Mouse (Mus musculus): Measurements from ENCODE around the gene Mcrip2. TPM values are rescaled to one million over a fixed set of nuclear protein-coding genes. Genes with fewer than 3 reads are reported as not detected.

The Mcrip2 gene
- polyA plus RNA-seq, 1 experiment from 2014 or later = 6.8 TPM

DNA sequence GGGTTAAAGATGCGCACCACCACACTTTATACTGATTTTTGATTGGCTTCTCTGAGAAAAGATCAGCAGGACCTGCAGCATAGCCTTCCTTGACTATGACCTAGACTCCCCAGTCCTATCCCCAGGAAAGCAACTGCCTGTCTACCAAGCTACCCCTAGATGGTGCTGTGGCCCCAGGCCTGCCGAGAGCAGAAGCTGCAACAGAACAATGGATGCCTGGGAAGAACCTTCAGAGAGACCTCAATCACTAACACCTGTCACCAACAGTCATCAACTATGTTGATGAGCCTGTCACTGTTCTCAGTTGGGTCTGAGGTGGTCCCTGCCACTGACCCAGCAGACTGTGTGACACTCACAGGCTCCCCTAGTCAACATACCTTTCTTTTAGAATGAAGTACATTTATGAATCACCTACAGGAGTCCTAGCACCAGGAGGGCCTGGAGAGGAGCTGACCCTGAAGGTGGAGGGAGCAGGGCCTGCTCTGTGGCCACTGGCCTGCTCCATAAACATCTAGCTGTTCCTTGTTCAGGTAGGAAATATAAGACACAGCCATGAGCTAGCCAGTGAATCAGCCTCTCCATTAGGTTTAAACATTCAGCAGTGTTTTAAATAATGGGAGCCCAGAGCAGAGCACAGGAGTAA lies 25.5 kb upstream of the Mcrip2 start:
- Histone ChIP-seq H3K27me3 (replicated peaks) (no peaks in the 10 kb centered on the region), H3K9ac (no peak overlapping the region), H3K4me2 (replicated peaks) (no peak overlapping the region), H3K4me1 (peaks cover 3% of the 10 kb centered on the region; the same call in 1 of the 2 replicates), H3K4me3 (no peak overlapping the region), H3K27ac (no peak overlapping the region; the same call in 1 of the 2 replicates), H3K9me3 (no peaks in the 10 kb centered on the region), H3K36me3 (peaks cover 12% of the 10 kb centered on the region)
- ATAC-seq (ENCODE audit: low FRiP score, low read depth) = peak; percentile 37; the same call in 1 of the 2 replicates
- WGBS = 35% methylated on average over 2 of the region's 2 CpGs

DNA sequence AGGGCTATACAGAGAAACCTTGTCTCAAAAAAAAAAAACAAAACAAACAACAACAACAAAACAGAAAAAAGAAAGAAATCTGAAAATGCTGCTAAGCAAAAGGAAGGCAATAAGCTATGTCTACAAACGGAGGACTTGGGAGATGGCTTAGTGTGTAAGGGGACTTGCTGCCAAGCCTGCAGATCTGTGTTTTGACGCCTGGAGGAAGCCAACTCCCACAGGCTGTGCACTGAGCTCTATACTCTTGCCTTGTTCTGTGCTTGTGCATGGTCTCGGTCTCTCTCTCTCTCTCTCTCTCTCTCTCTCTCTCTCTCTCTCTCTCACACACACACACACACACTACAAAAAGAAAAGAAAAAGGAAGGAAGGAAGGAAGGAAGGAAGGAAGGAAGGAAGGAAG lies 20.3 kb upstream of the Mcrip2 start:
- 85% methylated on average over 3 of the region's 3 CpGs for WGBS

DNA sequence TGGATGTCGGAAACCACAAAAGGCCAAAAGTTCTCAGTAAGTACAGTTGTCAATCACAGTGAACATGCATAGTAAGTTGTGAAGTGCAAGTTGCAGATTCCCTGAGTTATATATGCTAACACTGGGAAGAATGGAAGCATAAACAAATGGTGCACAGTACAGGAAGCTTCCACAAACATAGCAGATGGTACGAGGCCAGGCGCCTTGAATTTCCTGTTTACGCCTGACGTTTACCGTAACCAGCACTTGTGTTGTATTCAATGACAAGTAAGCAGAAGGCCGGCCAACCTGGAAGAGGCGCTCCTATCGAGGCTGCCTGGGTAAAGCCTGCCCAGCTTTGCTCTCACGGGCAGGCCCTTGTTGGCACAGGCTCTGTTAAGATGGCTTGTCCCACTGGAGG lies 18.9 kb upstream of the Mcrip2 start:
- Histone ChIP-seq H3K4me3 (no peak overlapping the region), H3K9ac (no peak overlapping the region), H3K27me3 (replicated peaks) (no peaks in the 10 kb centered on the region), H3K27ac (no peak overlapping the region), H3K4me2 (replicated peaks) (no peak overlapping the region), H3K36me3 (peaks cover 50% of the 10 kb centered on the region), H3K4me1 (0 out of 2 replicates have a peak, but pooled peaks cover 3% of the 10 kb centered on the region), H3K9me3 (no peaks in the 10 kb centered on the region)
- ATAC-seq (ENCODE audit: low FRiP score, low read depth) = no peak
- WGBS = 95% methylated on average over 10 of the region's 10 CpGs

More for the DNA sequence above, 20.3 kb upstream of the Mcrip2 start:
- Histone ChIP-seq H3K4me1 (0 out of 2 replicates have a peak, but pooled peaks cover 3% of the 10 kb centered on the region), H3K36me3 (peaks cover 37% of the 10 kb centered on the region), H3K4me2 (replicated peaks) (no peak overlapping the region), H3K9ac (no peak overlapping the region), H3K4me3 (no peak overlapping the region), H3K27ac (no peak overlapping the region), H3K9me3 (no peaks in the 10 kb centered on the region), H3K27me3 (replicated peaks) (no peaks in the 10 kb centered on the region)
- no peak for ATAC-seq (ENCODE audit: low FRiP score, low read depth)

DNA sequence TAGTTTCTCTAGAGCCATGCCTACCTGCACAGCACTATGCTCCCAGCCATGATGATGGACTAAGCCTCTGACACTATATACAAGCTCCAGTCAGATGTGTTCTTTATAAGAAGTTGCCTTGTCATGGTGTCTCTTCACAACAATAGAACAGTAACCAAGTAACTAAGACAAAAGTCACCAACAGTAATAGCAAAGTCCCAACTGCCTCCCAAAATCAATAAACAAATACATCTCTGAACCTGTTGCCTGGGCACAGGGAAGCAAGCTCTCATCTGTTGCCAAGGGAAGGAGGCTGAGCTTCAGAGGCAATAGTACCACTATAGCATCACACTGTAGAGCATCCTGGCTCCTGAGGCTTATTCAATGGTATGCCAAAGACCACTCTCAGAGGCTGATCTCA lies 18.2 kb upstream of the Mcrip2 start:
- H3K27me3 ChIP-seq (replicated peaks) = no peaks in the 10 kb centered on the region
- H3K36me3 ChIP-seq = peaks cover 57% of the 10 kb centered on the region
- H3K4me3 ChIP-seq = no peak overlapping the region
- H3K4me1 ChIP-seq = peaks cover 3% of the 10 kb centered on the region
- H3K9ac ChIP-seq = no peak overlapping the region
- no peak overlapping the region for H3K27ac ChIP-seq
- H3K4me2 ChIP-seq (replicated peaks) = no peak overlapping the region
- no peak for ATAC-seq (ENCODE audit: low FRiP score, low read depth)
- no peaks in the 10 kb centered on the region for H3K9me3 ChIP-seq

DNA sequence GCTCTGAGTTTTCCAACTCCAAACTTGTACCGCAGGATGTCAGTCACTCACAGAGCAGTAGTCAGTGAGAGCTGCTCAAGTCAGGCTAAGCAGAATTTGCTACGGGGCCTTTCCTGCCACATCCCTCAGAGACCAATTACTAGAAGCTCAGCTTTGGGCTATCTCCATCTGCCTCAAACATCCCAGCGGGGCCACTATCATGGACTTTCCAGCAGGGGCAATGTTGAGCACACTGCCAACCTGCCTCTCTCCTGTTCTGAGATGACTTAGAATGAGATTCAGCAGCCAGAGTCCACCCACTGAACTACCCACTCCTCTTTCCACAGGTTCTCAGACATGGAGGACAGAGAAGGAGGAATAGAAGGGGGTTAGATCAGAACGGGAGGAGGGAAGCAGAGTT lies 17.1 kb upstream of the Mcrip2 start:
- Histone ChIP-seq H3K36me3 (peaks cover 58% of the 10 kb centered on the region), H3K4me3 (no peak overlapping the region), H3K27ac (no peak overlapping the region), H3K9ac (no peak overlapping the region), H3K4me2 (replicated peaks) (no peak overlapping the region), H3K9me3 (no peaks in the 10 kb centered on the region), H3K4me1 (peaks cover 14% of the 10 kb centered on the region), H3K27me3 (replicated peaks) (no peaks in the 10 kb centered on the region)
- ATAC-seq (ENCODE audit: low FRiP score, low read depth) = no peak
- 65% methylated on average over 4 of the region's 4 CpGs for WGBS

DNA sequence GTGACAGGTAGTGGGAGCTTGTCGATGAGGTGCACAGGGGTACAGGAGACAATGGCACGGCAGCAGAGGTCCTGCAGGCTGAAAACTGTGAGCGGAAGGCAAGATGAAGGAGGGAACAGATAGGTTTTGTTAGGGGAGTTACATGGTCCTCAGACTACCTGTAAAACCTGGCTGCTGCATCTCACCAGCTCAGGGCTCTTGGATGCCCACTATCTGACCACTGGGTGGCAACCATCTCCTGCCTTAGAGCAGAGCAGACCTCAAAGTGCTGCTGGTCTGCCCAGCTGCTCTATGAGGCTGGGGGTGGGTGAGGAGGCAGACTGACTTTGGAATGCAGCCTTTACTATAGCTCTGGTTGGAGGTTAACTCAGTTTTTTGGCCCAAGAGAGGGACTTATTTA lies 15.3 kb upstream of the Mcrip2 start:
- H3K36me3 ChIP-seq = peaks cover 56% of the 10 kb centered on the region
- no peaks in the 10 kb centered on the region for H3K9me3 ChIP-seq
- no peak overlapping the region for H3K27ac ChIP-seq
- WGBS = 90% methylated on average over 3 of the region's 3 CpGs
- no peak overlapping the region for H3K4me2 ChIP-seq (replicated peaks)
- H3K4me3 ChIP-seq = no peak overlapping the region
- H3K4me1 ChIP-seq = peaks cover 23% of the 10 kb centered on the region
- no peaks in the 10 kb centered on the region for H3K27me3 ChIP-seq (replicated peaks)
- H3K9ac ChIP-seq = no peak overlapping the region
- ATAC-seq (ENCODE audit: low FRiP score, low read depth) = no peak

DNA sequence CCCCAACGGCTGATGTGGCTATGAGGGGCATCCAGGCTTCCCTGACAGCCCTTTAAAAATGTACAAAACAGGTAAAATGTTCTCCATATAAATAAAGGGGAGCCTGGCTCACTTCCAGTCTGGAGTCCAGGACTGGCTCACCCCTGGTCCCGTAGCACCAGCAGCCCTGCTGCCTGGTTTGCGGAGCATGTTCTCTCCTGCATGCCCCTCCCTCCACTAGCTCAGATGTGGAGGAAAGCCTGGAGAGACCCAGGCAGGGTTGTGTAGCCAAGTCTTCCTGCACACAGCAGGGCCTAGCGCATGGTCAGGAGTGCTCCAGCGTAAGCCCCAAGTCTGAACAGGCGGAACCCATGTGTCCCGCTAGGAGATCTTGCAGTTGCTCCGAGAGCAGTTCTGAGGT lies 14.7 kb upstream of the Mcrip2 start:
- no peak overlapping the region for H3K27ac ChIP-seq
- WGBS = 87% methylated on average over 8 of the region's 8 CpGs
- H3K36me3 ChIP-seq = peaks cover 58% of the 10 kb centered on the region

DNA sequence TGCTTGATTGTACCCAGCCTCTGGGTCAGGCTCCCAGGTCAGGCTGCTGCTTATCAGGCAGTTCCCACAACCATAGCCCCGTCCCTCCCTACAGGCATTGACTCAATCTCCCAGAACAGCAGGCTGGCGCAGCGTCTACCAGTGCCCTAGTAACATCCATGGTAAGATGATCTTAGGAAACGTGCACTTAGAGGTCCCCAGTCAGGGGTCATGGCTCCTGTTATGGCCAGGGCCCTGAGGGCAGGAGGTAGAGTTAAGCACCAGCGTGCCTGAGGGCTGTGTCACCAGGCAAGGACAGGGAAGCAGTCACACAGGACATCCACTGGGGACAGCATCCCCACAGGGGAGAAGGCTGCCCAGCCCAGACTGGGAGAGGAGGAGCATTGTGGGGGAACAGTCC lies 13.7 kb upstream of the Mcrip2 start:
- ATAC-seq (ENCODE audit: low FRiP score, low read depth) = no peak
- Histone ChIP-seq H3K9ac (no peak overlapping the region), H3K4me1 (peaks cover 23% of the 10 kb centered on the region), H3K27ac (no peak overlapping the region), H3K4me2 (replicated peaks) (no peak overlapping the region), H3K9me3 (no peaks in the 10 kb centered on the region), H3K36me3 (peaks cover 57% of the 10 kb centered on the region), H3K27me3 (replicated peaks) (no peaks in the 10 kb centered on the region), H3K4me3 (no peak overlapping the region)
- WGBS = 38% methylated on average over 5 of the region's 5 CpGs

More for the DNA sequence above, 14.7 kb upstream of the Mcrip2 start:
- no peak for ATAC-seq (ENCODE audit: low FRiP score, low read depth)
- Histone ChIP-seq H3K4me2 (replicated peaks) (no peak overlapping the region), H3K4me1 (peaks cover 23% of the 10 kb centered on the region), H3K4me3 (no peak overlapping the region), H3K9ac (peak overlapping the region; percentile 5; the same call in 1 of the 2 replicates), H3K9me3 (no peaks in the 10 kb centered on the region), H3K27me3 (replicated peaks) (no peaks in the 10 kb centered on the region)

DNA sequence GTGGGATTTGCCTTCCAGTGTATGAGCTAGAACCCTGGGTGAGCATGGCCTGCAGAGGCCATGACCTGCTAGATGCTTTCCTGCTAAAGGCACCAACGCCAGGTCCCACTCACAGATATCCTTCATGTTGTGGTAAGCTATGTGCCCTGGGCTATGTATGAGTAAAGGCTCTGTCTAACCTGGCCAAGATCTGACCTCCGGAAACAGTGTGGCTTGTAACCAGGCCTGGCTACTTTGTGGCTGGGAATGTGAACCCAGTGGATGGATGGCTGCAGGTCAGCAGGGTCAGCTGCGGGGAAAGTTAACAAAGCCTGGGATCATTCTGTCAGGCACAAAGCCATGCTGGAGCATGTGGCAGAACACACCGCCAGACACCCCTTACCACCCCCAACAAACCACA lies 13.1 kb upstream of the Mcrip2 start:
- Histone ChIP-seq H3K9ac (no peak overlapping the region), H3K4me3 (no peak overlapping the region), H3K27ac (no peak overlapping the region), H3K27me3 (replicated peaks) (no peaks in the 10 kb centered on the region), H3K36me3 (peaks cover 55% of the 10 kb centered on the region), H3K4me2 (replicated peaks) (no peak overlapping the region), H3K9me3 (no peaks in the 10 kb centered on the region), H3K4me1 (peaks cover 28% of the 10 kb centered on the region)
- ATAC-seq (ENCODE audit: low FRiP score, low read depth) = no peak
- 10% methylated on average over 4 of the region's 4 CpGs for WGBS

DNA sequence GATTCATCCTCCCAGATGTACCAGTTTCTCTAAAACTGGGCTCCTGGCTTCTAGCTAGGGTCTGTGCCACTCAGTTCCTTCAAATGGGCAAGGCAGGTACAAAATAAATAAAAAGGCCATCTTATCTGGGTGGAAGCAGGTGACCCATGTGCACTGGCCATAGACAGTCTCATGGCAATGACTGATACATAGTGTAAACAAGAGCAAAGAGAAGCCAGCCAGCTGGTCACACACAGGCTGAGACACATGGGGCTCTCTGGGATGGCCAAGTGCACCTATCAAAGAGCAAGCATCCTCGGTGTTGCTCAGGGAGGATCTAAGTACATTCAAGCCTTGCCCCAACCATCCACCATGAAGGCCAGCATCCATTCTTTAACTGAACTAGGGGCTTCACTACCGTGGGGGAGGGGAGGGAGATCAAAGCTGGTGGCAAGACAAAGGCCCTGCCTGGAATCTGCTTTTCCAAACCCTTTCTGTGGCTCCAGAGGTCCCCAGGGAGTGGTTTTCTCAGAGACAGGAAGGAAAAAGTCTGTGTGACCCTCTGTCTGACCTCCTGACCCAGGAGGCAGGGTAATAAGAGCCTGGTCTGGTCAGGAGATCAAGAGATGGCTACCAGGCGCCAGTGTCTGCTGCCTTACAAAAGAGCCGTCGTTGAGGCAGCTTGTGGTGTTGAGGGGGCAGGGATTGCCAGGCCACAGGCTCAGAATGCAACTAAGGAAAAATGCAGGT lies 12.5 kb upstream of the Mcrip2 start:
- no peak overlapping the region for H3K4me2 ChIP-seq (replicated peaks)
- H3K9ac ChIP-seq = no peak overlapping the region
- no peak overlapping the region for H3K4me3 ChIP-seq
- H3K36me3 ChIP-seq = peaks cover 55% of the 10 kb centered on the region
- H3K9me3 ChIP-seq = no peaks in the 10 kb centered on the region
- no peak for ATAC-seq (ENCODE audit: low FRiP score, low read depth)
- WGBS = 4% methylated on average over 5 of the region's 5 CpGs
- no peaks in the 10 kb centered on the region for H3K27me3 ChIP-seq (replicated peaks)
- peaks cover 35% of the 10 kb centered on the region for H3K4me1 ChIP-seq
- H3K27ac ChIP-seq = no peak overlapping the region

DNA sequence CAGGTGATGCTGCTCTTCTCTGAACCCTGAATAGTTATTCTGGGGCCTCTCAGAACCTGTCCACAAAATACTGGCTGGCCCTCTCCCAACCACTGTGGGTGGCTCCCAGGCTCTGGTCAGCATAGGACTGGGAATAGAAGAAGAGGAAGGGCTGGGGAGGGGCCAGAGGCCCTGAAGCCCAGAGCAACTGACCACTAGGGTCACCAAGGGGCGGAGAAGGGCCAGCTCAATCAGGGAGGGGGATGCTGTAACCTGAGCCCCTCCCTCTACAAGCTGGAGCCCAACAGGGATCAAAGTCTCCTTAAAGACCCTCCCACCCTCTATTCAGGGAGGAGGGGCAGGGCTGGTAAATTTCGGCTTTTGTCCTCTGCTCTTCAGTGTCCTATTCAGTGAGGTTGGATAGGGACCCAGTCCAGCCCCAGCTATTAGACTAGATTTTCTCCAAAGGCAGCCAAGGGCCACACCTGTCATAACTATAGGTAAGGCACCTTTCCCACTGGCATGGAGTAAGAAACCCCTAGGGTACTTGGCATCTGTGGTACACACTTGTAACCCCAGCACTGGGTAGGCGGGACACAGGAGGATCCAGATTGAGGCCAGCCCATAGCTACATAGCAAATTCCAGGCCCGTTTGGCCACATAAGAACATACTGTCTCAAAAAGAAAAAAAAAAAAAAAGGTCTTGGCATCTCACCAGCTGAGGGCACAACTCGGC lies 11.8 kb upstream of the Mcrip2 start, which contains the start of gene Wfikkn1:
Gene Wfikkn1 (minus strand): TSS at position 663 of the 715 bp plus-strand sequence.
- Histone ChIP-seq H3K36me3 (peaks cover 55% of the 10 kb centered on the region), H3K9me3 (no peaks in the 10 kb centered on the region), H3K4me2 (replicated peaks) (no peak within 1 kb of the TSS), H3K9ac (no peak within 1 kb of the TSS), H3K27ac (no peak within 1 kb of the TSS), H3K27me3 (replicated peaks) (no peaks in the 10 kb centered on the region), H3K4me1 (peaks cover 36% of the 10 kb centered on the region), H3K4me3 (no peak within 1 kb of the TSS)
- WGBS = 9% methylated on average over 5 of the region's 5 CpGs
- no peak for ATAC-seq (ENCODE audit: low FRiP score, low read depth)

DNA sequence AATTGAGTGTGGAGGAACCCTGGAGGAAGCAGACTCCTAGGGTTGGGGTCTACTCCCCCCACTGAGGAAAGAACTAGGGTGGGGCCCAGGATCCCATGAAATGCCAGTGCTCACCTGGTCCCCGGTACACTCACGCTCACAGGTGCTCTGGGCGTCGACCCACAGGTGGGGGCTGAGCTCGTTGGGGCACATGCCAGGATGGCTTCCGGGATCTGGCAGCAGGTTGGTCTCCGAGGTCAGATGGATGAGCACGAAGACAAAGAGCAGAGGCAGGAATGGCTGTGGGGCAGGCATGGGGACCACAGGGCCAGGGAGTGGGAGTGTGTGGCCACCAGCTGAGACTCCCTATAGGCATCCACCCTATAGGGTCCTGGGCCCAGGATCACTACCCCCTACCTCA lies 11.2 kb upstream of the Mcrip2 start:
- no peak for ATAC-seq (ENCODE audit: low FRiP score, low read depth)
- 58% methylated on average over 8 of the region's 8 CpGs for WGBS
- no peak overlapping the region for H3K27ac ChIP-seq
- no peak overlapping the region for H3K4me3 ChIP-seq
- H3K4me1 ChIP-seq = peaks cover 36% of the 10 kb centered on the region
- H3K4me2 ChIP-seq (replicated peaks) = no peak overlapping the region
- H3K9ac ChIP-seq = no peak overlapping the region
- H3K36me3 ChIP-seq = peaks cover 54% of the 10 kb centered on the region
- no peaks in the 10 kb centered on the region for H3K27me3 ChIP-seq (replicated peaks)
- H3K9me3 ChIP-seq = no peaks in the 10 kb centered on the region

Measured in neural tube, embryonic 12.5 days (tissue).